22 mouse cellular contexts compared by ENCODE assay signal in the genomic region with DNA sequence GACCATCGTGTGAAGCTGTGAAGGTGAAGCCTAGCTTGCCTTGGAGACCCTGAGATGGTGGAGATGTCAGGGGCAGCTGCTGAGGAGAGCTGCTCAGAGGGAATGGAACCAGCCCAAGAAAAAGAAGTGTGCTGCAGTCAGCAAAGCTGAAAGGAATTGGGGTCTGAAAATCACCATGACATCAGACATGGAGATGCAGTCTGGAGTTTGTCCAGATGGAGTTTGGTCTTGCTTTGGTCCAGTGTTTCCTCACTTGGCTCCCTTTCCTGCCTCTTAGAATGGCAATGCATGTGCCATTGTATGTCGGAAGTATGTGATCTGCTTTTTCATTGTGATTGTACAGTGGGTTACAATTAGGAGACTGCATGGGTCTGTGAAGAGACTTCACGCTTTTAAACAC.
"Had no signal": no experiment of that assay in that cellular context is flagged by ENCODE, and none has a peak within 500 bp of the region (broad histone marks: within the 10 kb centered on the region; RNA-seq: fewer than 3 reads in every experiment).

No protein-coding gene starts in this region.

- H3K36me3 ChIP-seq: liver, embryonic 12.5 days; liver, embryonic 15.5 days; lung, embryonic 15.5 days; midbrain, embryonic 15.5 days; neural tube, embryonic 13.5 days; stomach, embryonic 15.5 days had no signal

- H3K27ac ChIP-seq: liver, embryonic 12.5 days; liver, embryonic 15.5 days; lung, embryonic 15.5 days; midbrain, embryonic 15.5 days; neural tube, embryonic 13.5 days; stomach, embryonic 15.5 days had no signal

- H3K27me3 ChIP-seq: limb, embryonic 12.5 days; liver, embryonic 12.5 days; liver, embryonic 15.5 days; megakaryocyte, embryonic 14.5 days; midbrain, embryonic 15.5 days; neural tube, embryonic 13.5 days; stomach, embryonic 15.5 days had no signal

- H3K4me2 ChIP-seq: limb, embryonic 12.5 days; liver, embryonic 12.5 days; liver, embryonic 15.5 days; lung, embryonic 15.5 days; midbrain, embryonic 11.5 days; midbrain, embryonic 15.5 days; neural tube, embryonic 13.5 days; stomach, embryonic 15.5 days had no signal

- H3K9ac ChIP-seq: limb, embryonic 12.5 days; liver, embryonic 12.5 days; liver, embryonic 15.5 days; lung, embryonic 15.5 days; midbrain, embryonic 15.5 days; neural tube, embryonic 13.5 days; stomach, embryonic 15.5 days had no signal

- H3K9me3 ChIP-seq: limb, embryonic 12.5 days; liver, embryonic 12.5 days; liver, embryonic 15.5 days; lung, embryonic 15.5 days; midbrain, embryonic 15.5 days; neural tube, embryonic 13.5 days; stomach, embryonic 15.5 days had no signal

- H3K4me1 ChIP-seq: liver, embryonic 12.5 days; liver, embryonic 15.5 days; megakaryocyte, embryonic 14.5 days had no signal

- ATAC-seq: liver, embryonic 12.5 days; midbrain, embryonic 15.5 days had no signal

- DNase-seq: kidney, adult 11 months; kidney, adult 9 months; kidney, postnatal 14 days; layer of hippocampus, adult 9-11 months; liver; lung, adult 18-20 months; lung, postnatal 10 days; lung, postnatal 36 days; right cerebral cortex, postnatal 25 days; spleen, adult 18-20 months; thymus, postnatal 25 days had no signal

- H3K4me3 ChIP-seq: layer of hippocampus, adult 2 months; limb, embryonic 12.5 days; liver, embryonic 12.5 days; liver, embryonic 15.5 days; lung, embryonic 15.5 days; megakaryocyte, embryonic 14.5 days; midbrain, embryonic 15.5 days; myocyte; neural tube, embryonic 13.5 days; stomach, embryonic 15.5 days had no signal
